Mouse (Mus musculus) midbrain, embryonic 11.5 days (tissue): Measurements from ENCODE around the gene C2cd4b. TPM values are rescaled to one million over a fixed set of nuclear protein-coding genes. Genes with fewer than 3 reads are reported as not detected.

Source experiments
- ATAC-seq: fragments of 200-750 bp; cut with Nextera tagmentation; 2 replicates; pipeline ENCODE4 v1.8.0; 2017; ENCODE audit warnings: moderate TSS enrichment, moderate library complexity; ENCODE audit not compliant: low FRiP score
- DNase-seq: peaks from one replicate; pipeline ENCODE4 v3.0.0; 2015; ENCODE audit warnings: low spot score; ENCODE audit errors: missing footprints
- H3K27ac ChIP-seq: fragments of 300-500 bp; sonication (generic); 2 replicates; pipeline ENCODE4 v1.5.1; 2014; ENCODE audit warnings: low read depth, low read length
- H3K27me3 ChIP-seq: fragments of 300-500 bp; sonication (generic); 2 replicates; pipeline ENCODE4 v1.6.1; 2014; ENCODE audit warnings: mild to moderate bottlenecking, low read length, moderate library complexity, mixed read lengths; ENCODE audit not compliant: control insufficient read depth, insufficient read depth
- H3K36me3 ChIP-seq: fragments of 300-500 bp; sonication (generic); 2 replicates; pipeline ENCODE4 v1.6.1; 2014; ENCODE audit warnings: mild to moderate bottlenecking, low read length, moderate library complexity, mixed read lengths; ENCODE audit not compliant: control insufficient read depth, insufficient read depth
- H3K4me1 ChIP-seq: fragments of 300-500 bp; sonication (generic); 2 replicates; pipeline ENCODE4 v1.6.1; 2014; ENCODE audit warnings: low read length; ENCODE audit not compliant: control insufficient read depth, insufficient read depth
- H3K4me2 ChIP-seq: fragments of 300-500 bp; sonication (generic); 2 replicates; pipeline ENCODE4 v1.6.1; 2014; ENCODE audit warnings: mild to moderate bottlenecking, moderate library complexity
- H3K4me3 ChIP-seq: fragments of 300-500 bp; sonication (generic); 2 replicates; pipeline ENCODE4 v1.5.1; 2014; ENCODE audit warnings: low read depth, low read length
- H3K9ac ChIP-seq: fragments of 300-500 bp; sonication (generic); 2 replicates; pipeline ENCODE4 v1.6.1; 2014; ENCODE audit warnings: low read length
- H3K9me3 ChIP-seq: fragments of 300-500 bp; sonication (generic); 2 replicates; pipeline ENCODE4 v1.6.1; 2016; ENCODE audit warnings: low read length; ENCODE audit not compliant: control insufficient read depth
- WGBS: fragments of 180-500 bp; shearing (Covaris S2); extraction: QIAGEN DNeasy Blood & Tissue Kit; methylation state at CpG from one replicate; pipeline ENCODE4 v1.1.7; 2014; 5-methylcytosine and 5-hydroxymethylcytosine counted together
- microRNA-seq: library from miRNA; unstranded; fragments of <30 nt; microRNA quantifications from one replicate; pipeline ENCODE4, GENCODE M21; 2017
- polyA plus RNA-seq: library from polyadenylated mRNA; unstranded; fragments of >200 nt; fragmentation: Nextera tagmentation; extraction: Ambion mirVana; gene quantifications from 2 replicates; pipeline ENCODE4 v1.2.1, GENCODE M21; 2014

Gene C2cd4b
- polyA plus RNA-seq, 1 experiment from 2014 or later: not detected

GRCm38 (mm10) chr9:67810527-67810926 is 51.3 kb downstream of the C2cd4b start:
- 65% methylated on average over 6 of the region's 6 CpGs for WGBS
- no peaks in the 10 kb centered on the region for H3K27me3 ChIP-seq
- DNase-seq (no peak), ATAC-seq (no peak)
- no peaks in the 10 kb centered on the region for H3K36me3 ChIP-seq
- no peak overlapping the region for H3K4me2 ChIP-seq
- no peaks in the 10 kb centered on the region; the same call in 1 of the 2 replicates for H3K4me1 ChIP-seq
- H3K4me3 ChIP-seq: no peak overlapping the region
- no peaks in the 10 kb centered on the region for H3K9me3 ChIP-seq
- no peak overlapping the region for H3K9ac ChIP-seq
- no peak overlapping the region for H3K27ac ChIP-seq

Small RNAs within 50 kb of the gene (microRNA-seq; reads per million reads assigned to microRNA genes)
- gene Mir7241 (not detected), gene Mir7242 (not detected)

Other genes starting within 250 kb of the C2cd4b start
- 16.8 and 17.9 TPM in 2 replicates for gene Tln2, start 199.7 kb upstream of the C2cd4b start, polyA plus RNA-seq
- not detected in 2 replicates for gene C2cd4a, start 72.9 kb downstream of the C2cd4b start, polyA plus RNA-seq
- gene Vps13c, start 81.0 kb downstream of the C2cd4b start, polyA plus RNA-seq: 7.1 and 8.9 TPM in 2 replicates